Mouse (Mus musculus) brain, adult 2 months (tissue): ENCODE measurements around the gene Hspg2.
"Not testable (repeated sequence)": the region's sequence is repeated elsewhere in the genome, so short reads cannot be mapped to it uniquely, and the experiment has no call there.

Experiments
- DNase-seq: peaks from one replicate; pipeline ENCODE4 v3.0.0; 2011; ENCODE audit warnings: low read depth, low spot score

Gene Hspg2

GRCm38 (mm10) chr4:137468260-137469080 lies at the start of gene Hspg2:
TSS of gene Hspg2 (plus strand) at chr4:137468769.
- DNase-seq: peak; percentile 85

GRCm38 (mm10) chr4:137430502-137430901 lies 38.1 kb upstream of the Hspg2 start, which contains the start of gene Cela3b:
TSS of gene Cela3b (minus strand) at chr4:137430540.
- DNase-seq: no peak

GRCm38 (mm10) chr4:137432700-137433550 lies 35.6 kb upstream of the Hspg2 start:
- DNase-seq: not testable (repeated sequence)

DNA sequence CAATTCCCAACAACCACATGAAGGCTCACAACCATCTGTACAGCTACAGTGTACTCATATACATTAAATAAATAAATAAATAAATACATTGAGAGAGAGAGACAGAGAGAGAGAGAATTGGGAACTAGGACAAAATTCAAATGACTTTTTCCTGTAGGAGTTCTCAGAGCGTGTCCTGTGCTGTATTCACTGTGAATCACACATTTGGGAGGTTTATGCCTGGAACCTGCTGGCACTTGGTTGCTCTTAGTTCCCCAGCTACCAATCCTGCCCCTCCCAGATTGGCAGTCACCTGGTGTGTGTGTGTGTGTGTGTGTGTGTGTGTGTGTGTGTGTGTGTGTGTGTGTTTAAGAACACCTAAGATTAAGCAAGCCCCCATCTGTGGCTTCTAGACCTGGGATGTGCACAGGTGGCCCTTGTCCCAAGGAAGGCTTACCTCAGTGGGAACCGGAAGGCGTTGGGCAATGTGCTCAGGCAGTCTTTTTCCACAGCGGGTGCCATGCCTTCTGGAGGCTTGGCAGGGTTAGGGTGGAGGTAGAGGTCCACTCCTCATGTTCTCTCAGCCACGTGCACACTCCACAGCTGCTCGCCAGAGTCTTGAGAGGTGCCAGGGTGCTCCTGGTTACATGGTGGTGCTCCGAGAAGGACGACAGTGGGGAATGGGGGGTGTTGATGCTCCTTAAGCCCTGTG lies 31.4 kb upstream of the Hspg2 start:
- DNase-seq: peak; percentile 46

DNA sequence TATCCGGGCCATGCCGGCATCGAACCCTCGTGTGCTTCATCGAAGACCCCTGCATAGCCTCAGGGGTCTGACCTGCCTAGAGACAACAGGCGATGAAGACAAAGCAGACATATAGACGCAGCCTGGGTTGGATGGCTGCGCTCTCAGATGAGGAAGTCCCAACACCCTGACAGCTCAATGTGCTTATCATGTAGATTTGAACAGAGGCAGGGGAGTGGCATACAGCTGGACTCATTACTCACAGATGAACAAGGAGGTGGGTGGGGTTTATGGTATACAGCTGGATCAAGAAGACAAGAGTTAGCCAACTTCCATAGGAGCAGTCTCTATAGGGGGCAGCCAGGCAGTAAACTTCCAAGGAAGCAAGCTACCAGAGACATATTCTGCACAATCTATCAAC lies 29.7 kb upstream of the Hspg2 start:
- no peak for DNase-seq

- no peak for DNase-seq
Observed at GRCm38 (mm10) chr4:137441332-137441731, 27.2 kb upstream of the Hspg2 start.

GRCm38 (mm10) chr4:137443625-137444024 lies 24.9 kb upstream of the Hspg2 start:
- DNase-seq: peak; percentile 76

- DNase-seq: no peak
Observed at GRCm38 (mm10) chr4:137445881-137446280, 22.7 kb upstream of the Hspg2 start.

GRCm38 (mm10) chr4:137447363-137448196 lies 21.0 kb upstream of the Hspg2 start:
- no peak for DNase-seq

DNA sequence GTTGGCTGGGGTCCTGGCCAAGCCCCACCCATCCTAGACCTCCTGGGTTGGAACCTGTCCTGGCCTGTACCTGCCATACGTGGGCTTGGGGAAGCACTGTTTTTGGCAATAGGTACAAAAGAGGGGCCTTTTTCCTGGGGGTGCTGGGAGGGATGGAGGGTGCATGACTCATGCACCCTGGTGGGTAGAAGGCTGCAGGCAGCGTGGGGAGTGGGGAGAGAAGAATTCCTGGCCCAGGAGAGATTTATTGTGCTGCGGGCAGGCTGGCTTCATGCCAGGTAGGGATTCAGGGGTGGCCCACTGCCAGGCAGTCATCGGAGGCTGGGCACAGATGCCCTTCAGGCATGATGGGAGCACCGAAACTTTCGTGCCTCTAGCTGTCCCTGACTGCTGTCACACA lies 20.4 kb upstream of the Hspg2 start:
- DNase-seq: peak; percentile 50

GRCm38 (mm10) chr4:137448641-137449040 lies 19.9 kb upstream of the Hspg2 start:
- no peak for DNase-seq

DNA sequence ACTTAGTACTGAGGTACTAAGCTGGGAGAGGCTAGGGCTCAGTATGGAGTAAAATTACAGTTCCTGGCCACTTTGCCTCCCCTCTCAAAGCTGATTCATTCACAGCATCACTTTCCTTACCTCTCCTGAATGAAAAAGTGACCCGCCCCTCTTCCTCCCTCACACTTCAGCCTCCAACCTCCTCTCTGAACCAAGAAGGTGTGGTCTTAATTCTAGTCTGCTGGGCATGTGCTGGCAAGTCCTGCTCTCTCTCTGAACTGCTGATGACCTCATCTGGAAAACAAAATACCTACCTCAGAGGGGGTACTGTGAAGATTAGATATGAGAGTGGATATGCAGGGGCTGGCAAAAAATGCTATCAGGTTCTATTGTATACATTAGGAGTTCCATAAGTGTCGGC lies 19.4 kb upstream of the Hspg2 start:
- DNase-seq: no peak

GRCm38 (mm10) chr4:137449715-137450114 lies 18.9 kb upstream of the Hspg2 start:
- no peak for DNase-seq

- DNase-seq: no peak
Observed at GRCm38 (mm10) chr4:137452190-137452589, 16.4 kb upstream of the Hspg2 start.

- no peak for DNase-seq
Observed at GRCm38 (mm10) chr4:137453234-137453767, 15.3 kb upstream of the Hspg2 start, which contains the start of gene 1700013G24Rik. TSS of gene 1700013G24Rik (plus strand) at chr4:137453284.

GRCm38 (mm10) chr4:137454582-137454981 lies 14.0 kb upstream of the Hspg2 start:
- no peak for DNase-seq

DNA sequence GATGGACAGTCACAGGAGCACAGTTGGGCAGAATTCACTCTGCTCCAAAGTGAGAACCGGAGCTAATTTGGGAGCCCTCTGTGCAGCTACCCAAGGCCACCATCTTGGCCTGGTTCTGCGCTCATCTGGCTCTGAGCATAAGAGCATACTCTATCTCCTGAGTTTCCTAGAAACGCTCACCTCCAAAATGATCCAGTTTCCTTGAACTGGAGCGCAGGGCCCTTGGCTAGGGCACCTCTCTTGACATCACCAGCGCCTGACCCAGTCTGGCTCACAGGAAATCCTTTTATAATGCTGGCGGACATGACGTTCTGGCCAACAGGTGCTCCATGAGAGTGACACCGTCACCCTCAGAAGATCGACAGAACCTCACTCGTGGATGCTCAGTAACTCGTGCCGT lies 12.0 kb upstream of the Hspg2 start:
- DNase-seq: no peak

DNA sequence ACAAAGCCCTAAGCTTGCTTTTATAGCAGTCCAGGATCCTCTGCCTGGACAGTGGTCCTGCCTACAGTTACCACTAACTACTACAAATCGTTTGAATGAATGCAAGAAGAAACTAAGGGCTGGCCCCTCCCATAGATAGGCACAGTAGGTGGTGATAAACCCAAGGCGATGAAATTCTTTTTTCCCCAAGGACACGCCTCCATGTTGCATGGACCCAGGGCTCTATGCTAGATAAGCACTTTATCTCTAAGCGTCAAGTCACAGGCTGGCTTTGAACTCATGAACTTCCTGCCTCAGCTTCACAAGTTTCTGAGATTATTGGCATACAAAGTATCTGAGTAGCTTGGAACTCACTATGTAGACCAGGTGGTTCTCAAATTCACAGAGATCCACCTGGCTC lies 11.3 kb upstream of the Hspg2 start:
- DNase-seq: no peak

DNA sequence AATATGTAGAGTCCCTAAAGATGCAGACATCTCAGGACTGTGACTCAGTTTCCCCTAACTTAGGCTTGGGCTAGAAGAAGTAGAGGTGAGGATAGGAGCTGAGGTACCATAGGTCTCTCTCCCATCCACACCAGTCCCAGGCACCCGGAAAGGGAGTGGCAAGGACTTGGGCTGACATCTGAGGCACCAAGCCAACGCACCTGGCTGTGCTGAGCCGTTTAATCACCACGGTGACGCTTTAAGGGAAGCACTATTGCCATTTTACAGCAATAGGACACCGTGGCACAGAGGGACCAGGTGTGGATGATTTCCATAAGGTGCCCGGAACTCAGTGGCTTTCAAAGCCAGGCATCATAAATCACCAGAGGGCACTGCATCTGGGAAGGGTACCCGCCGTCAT lies 10.3 kb upstream of the Hspg2 start:
- no peak for DNase-seq

DNA sequence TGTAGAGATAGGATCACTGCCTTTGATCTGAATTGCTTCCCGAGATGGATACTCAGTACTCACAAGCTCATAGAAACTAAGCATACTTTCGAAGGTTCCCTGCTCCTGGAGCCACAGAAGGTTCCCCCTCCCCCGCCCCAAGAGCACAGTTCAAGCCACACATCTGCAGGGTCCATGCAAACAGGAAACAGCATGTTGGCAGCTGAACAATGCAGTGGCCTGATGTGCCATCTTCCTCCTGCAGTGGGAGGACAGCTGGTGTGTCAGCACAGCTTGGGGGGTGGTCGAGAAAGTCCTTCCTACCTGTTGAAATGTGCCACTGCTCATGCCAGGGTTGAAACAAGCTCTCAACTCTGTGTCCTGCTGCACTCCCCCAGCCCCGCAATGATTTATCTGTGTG lies 9.7 kb upstream of the Hspg2 start:
- DNase-seq: no peak

GRCm38 (mm10) chr4:137460676-137461075 lies 7.9 kb upstream of the Hspg2 start:
- no peak for DNase-seq
